In the genomic region with DNA sequence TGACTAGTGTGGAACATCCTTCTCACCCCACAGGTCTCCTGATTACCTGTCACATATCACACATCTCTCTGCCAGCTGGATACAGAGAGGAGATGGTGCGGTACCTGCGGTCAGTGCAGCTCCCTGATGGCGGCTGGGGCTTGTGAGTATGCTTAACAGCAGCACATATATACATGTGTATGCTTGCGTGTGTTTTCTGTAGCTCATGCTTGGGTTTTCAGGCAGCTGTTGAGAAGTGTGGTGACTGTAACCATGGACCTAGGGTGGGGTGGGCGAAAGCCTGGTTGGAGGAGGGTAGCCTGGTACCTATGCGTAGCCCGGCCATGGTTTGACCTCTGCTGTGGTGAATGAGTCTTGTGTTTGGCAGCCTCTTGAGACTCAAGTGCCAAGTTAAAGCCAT, we compare ENCODE assay signal across 36 mouse cellular contexts. TPM values are rescaled to one million over a fixed set of nuclear protein-coding genes. Genes with fewer than 3 reads are reported as not detected.
"Had no signal": no experiment of that assay in that cellular context is flagged by ENCODE, and none has a peak within 500 bp of the region (broad histone marks: within the 10 kb centered on the region; RNA-seq: fewer than 3 reads in every experiment).

No protein-coding gene starts in this region.

- H3K27me3 ChIP-seq: embryonic facial prominence, embryonic 12.5 days; embryonic facial prominence, embryonic 13.5 days; embryonic facial prominence, embryonic 15.5 days; forebrain, embryonic 12.5 days; forebrain, embryonic 13.5 days; forebrain, embryonic 15.5 days had no signal

- H3K4me3 ChIP-seq: embryonic facial prominence, embryonic 10.5 days; embryonic facial prominence, embryonic 12.5 days; embryonic facial prominence, embryonic 13.5 days; embryonic facial prominence, embryonic 15.5 days; erythroblast, embryonic 14.5 days; forebrain, embryonic 10.5 days; forebrain, embryonic 12.5 days; forebrain, embryonic 13.5 days; forebrain, embryonic 15.5 days; gastrocnemius, adult 2 months; heart, adult 2 months had no signal

- DNase-seq: cerebellum, adult 2 months; cerebellum, adult 8-10 months; cerebellum, adult 9-10 months; cerebellum, adult 9-11 months; cerebellum, postnatal 10 days; cerebellum, postnatal 14 days; cerebellum, postnatal 25 days; cerebellum, postnatal 36 days; embryo, embryonic 11 days; forebrain, postnatal 0 days; gastrocnemius, adult 2 months; gastrocnemius, postnatal 10 days; gastrocnemius, postnatal 14 days; gastrocnemius, postnatal 25 days; gastrocnemius, postnatal 36 days; heart, adult 18-20 months had no signal

- H3K4me2 ChIP-seq: embryonic facial prominence, embryonic 12.5 days; embryonic facial prominence, embryonic 13.5 days; embryonic facial prominence, embryonic 15.5 days; forebrain, embryonic 12.5 days; forebrain, embryonic 13.5 days; forebrain, embryonic 15.5 days had no signal

RNA-seq across cellular contexts. Expression of a gene that starts 26.5 kb away (rescaled TPM):
- total RNA-seq: common myeloid progenitor, adult 5-6 weeks; forebrain, postnatal 0 days; gastrocnemius, adult 18-20 months; gastrocnemius, adult 2 months; gastrocnemius, adult 8-10 months; gastrocnemius, postnatal 10 days; gastrocnemius, postnatal 14 days; gastrocnemius, postnatal 25 days; gastrocnemius, postnatal 36 days; gastrocnemius, postnatal 4 days; granulocyte monocyte progenitor cell, adult 5-6 weeks; heart, adult 18-20 months; heart, adult 2 months had no signal
- polyA plus RNA-seq: embryonic facial prominence, embryonic 11.5 days; embryonic facial prominence, embryonic 12.5 days; embryonic facial prominence, embryonic 13.5 days; embryonic facial prominence, embryonic 14.5 days; erythroblast, embryonic 14.5 days; forebrain, embryonic 10.5 days; forebrain, embryonic 11.5 days; forebrain, embryonic 12.5 days; forebrain, embryonic 14.5 days; forebrain, embryonic 15.5 days; forebrain, postnatal 0 days had no signal

RNA-seq across cellular contexts. Expression of a gene that starts 39.9 kb away (rescaled TPM):
- total RNA-seq: common myeloid progenitor, adult 5-6 weeks; gastrocnemius, adult 2 months; gastrocnemius, postnatal 10 days; gastrocnemius, postnatal 14 days; gastrocnemius, postnatal 25 days; gastrocnemius, postnatal 36 days; granulocyte monocyte progenitor cell, adult 5-6 weeks; heart, adult 18-20 months; heart, adult 2 months had no signal
- polyA plus RNA-seq: cerebellum, adult 2 months; embryonic facial prominence, embryonic 10.5 days; embryonic facial prominence, embryonic 11.5 days; embryonic facial prominence, embryonic 13.5 days; embryonic facial prominence, embryonic 15.5 days; erythroblast, embryonic 14.5 days; forebrain, embryonic 10.5 days; forebrain, embryonic 11.5 days; forebrain, embryonic 12.5 days; forebrain, embryonic 13.5 days; forebrain, embryonic 14.5 days; forebrain, embryonic 15.5 days; frontal cortex, adult 2 months; heart, adult 2 months had no signal
